Mouse (Mus musculus) MEL (cell line): ENCODE measurements around the gene Lipc.

Experiments used
- CHD2 ChIP-seq: IDR thresholded peaks from 2 replicates; pipeline ENCODE4 v1.6.1; 2011; ENCODE audit warnings: low read length, improper control_type of control experiment
- E2F4 ChIP-seq: IDR thresholded peaks from 2 replicates; pipeline ENCODE4 v1.6.1; 2011; ENCODE audit warnings: low read depth, low read length, improper control_type of control experiment, borderline replicate concordance
- MYC ChIP-seq: IDR thresholded peaks from 2 replicates; pipeline ENCODE4 v1.6.1; 2011; ENCODE audit warnings: low read depth, mild to moderate bottlenecking, low read length, improper control_type of control experiment, moderate library complexity
- ZC3H11A ChIP-seq: IDR thresholded peaks from 2 replicates; pipeline ENCODE4 v1.6.1; 2012; ENCODE audit warnings: low read depth, mild to moderate bottlenecking, inconsistent platforms, low read length, improper control_type of control experiment

GRCm38 (mm10) chr9:70848135-70848770 is 103.8 kb downstream of the Lipc start:
- TF ChIP-seq ZC3H11A (no peak), CHD2 (no peak), MYC (0 out of 2 replicates have a peak, but pooled peaks have one; percentile 23), E2F4 (no peak)
